Mouse (Mus musculus) embryonic facial prominence, embryonic 13.5 days (tissue): Measurements from ENCODE around the gene Gpr108. TPM values are rescaled to one million over a fixed set of nuclear protein-coding genes. Genes with fewer than 3 reads are reported as not detected.

Source experiments
- ATAC-seq: fragments of 200-750 bp; cut with Nextera tagmentation; 2 replicates; pipeline ENCODE4 v1.8.0; 2017; ENCODE audit warnings: low read depth; ENCODE audit not compliant: insufficient number of reproducible peaks, insufficient read depth, low FRiP score, low TSS enrichment
- H3K27ac ChIP-seq: fragments of 300-500 bp; sonication (generic); 2 replicates; pipeline ENCODE4 v1.5.1; 2015; ENCODE audit warnings: moderate library complexity, mild to moderate bottlenecking, inconsistent platforms
- H3K27me3 ChIP-seq: fragments of 300-500 bp; sonication (generic); 2 replicates; pipeline ENCODE4 v1.6.1; 2015; ENCODE audit warnings: mild to moderate bottlenecking, inconsistent platforms
- H3K36me3 ChIP-seq: fragments of 300-500 bp; sonication (generic); 2 replicates; pipeline ENCODE4 v1.6.1; 2015; ENCODE audit warnings: mild to moderate bottlenecking, inconsistent platforms
- H3K4me1 ChIP-seq: fragments of 300-500 bp; sonication (generic); 2 replicates; pipeline ENCODE4 v1.6.1; 2015; ENCODE audit warnings: inconsistent platforms
- H3K4me2 ChIP-seq: fragments of 300-500 bp; sonication (generic); 2 replicates; pipeline ENCODE4 v1.6.1; 2015; ENCODE audit warnings: moderate library complexity, mild to moderate bottlenecking, inconsistent platforms
- H3K4me3 ChIP-seq: fragments of 300-500 bp; sonication (generic); 2 replicates; pipeline ENCODE4 v1.5.1; 2015; ENCODE audit warnings: mild to moderate bottlenecking, inconsistent platforms
- H3K9ac ChIP-seq: fragments of 300-500 bp; sonication (generic); 2 replicates; pipeline ENCODE4 v1.6.1; 2015; ENCODE audit warnings: mild to moderate bottlenecking, inconsistent platforms
- H3K9me3 ChIP-seq: fragments of 300-500 bp; sonication (generic); 2 replicates; pipeline ENCODE4 v1.6.1; 2016; ENCODE audit warnings: inconsistent platforms
- WGBS: fragments of 180-500 bp; shearing (Covaris S2); methylation state at CpG from one replicate; pipeline ENCODE4 v1.1.7; 2015; ENCODE audit warnings: mixed read lengths; 5-methylcytosine and 5-hydroxymethylcytosine counted together
- polyA plus RNA-seq: library from polyadenylated mRNA; unstranded; fragments of >200 nt; fragmentation: Nextera tagmentation; extraction: Ambion mirVana; gene quantifications from 2 replicates; pipeline ENCODE4 v1.2.1, GENCODE M21; 2015

Gene Gpr108
- polyA plus RNA-seq, 1 experiment from 2014 or later, result 33.1 TPM

DNA sequence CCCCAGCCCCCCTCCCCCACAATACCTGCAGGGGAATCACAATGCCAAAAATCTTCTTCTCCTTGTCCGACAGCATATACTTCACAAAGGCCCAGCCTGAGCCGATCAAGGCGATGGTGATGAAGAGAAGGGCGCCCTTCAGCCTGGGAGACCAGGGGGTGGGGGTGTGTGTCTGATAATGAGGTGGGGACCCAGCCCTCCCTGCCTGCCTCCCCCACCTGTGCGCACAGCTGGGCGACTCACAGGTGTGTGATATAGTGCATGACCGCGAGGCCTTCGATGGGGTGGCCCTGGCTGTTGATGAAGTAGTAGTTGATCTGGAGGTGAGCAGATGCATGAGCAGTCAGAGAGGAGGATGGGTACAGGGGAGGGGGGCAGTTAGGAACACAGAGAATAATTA lies 11.1 kb downstream of the Gpr108 start:
- Histone ChIP-seq H3K27ac (no peak overlapping the region), H3K4me3 (no peak overlapping the region), H3K9me3 (0 out of 2 replicates have a peak, but pooled peaks cover 3% of the 10 kb centered on the region), H3K9ac (no peak overlapping the region), H3K4me1 (no peaks in the 10 kb centered on the region), H3K36me3 (peaks cover 47% of the 10 kb centered on the region), H3K27me3 (no peaks in the 10 kb centered on the region), H3K4me2 (no peak overlapping the region)
- 96% methylated on average over 9 of the region's 9 CpGs for WGBS
- no peak for ATAC-seq

DNA sequence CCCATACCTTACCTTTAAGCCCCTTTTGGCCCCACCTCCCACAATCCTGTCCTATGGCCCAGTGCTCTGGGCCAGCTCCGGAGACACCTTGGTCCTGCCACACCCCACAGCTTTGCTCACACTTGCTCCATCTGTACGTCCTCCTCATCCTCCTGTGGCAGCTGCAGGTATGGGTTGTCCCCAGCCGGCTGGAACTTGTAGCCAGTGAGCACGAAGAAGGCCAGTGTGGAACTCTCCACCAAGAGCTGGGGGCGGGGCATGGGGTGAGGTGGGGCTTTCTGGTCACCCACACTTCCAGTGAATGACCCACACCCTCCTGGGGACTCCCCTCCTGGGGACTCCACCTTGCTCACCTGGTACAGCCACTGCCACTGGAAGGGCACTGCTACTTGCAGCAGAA lies 12.4 kb downstream of the Gpr108 start:
- 0 out of 2 replicates have a peak, but pooled peaks have one; percentile 7 for ATAC-seq
- WGBS, result 88% methylated on average over 5 of the region's 5 CpGs
- H3K27ac ChIP-seq, result no peak overlapping the region

DNA sequence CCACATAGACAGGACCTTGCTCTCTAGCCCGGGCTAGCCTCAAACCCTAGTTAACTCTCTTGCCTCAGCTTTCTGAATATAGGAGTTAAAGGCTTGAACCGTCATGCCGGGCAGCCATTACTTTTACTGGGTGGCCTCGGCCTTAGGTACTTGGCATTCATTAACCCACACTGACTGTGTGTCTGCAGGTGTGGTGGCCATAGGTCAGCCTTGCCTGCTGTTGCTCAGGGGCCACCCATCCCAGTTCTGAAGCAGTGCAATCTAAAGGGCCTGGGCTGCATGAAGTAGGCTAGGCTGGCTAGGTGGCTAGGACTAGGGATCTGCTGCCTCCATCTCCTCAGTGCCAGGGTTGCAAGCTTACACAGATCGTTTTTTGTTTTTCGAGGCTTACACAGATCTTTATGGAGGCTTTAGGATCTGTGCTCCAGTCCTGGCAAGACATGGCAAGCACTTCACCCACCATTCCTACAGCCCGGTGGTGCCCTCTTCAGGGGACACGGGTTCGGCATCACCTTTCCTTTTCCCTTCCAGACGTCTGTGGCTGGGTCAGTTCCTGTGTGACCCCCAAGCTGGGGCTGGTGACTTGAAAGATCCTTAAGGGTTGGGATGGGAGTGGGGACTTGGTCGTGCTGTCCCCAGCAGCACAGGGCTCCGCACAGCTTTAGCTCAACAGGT lies 13.9 kb downstream of the Gpr108 start:
- no peaks in the 10 kb centered on the region for H3K9me3 ChIP-seq
- H3K4me3 ChIP-seq, result no peak overlapping the region
- 81% methylated on average over 12 of the region's 12 CpGs for WGBS
- no peak for ATAC-seq
- H3K4me1 ChIP-seq, result no peaks in the 10 kb centered on the region
- H3K27me3 ChIP-seq, result no peaks in the 10 kb centered on the region
- H3K4me2 ChIP-seq, result no peak overlapping the region
- no peak overlapping the region for H3K9ac ChIP-seq
- no peak overlapping the region for H3K27ac ChIP-seq
- peaks cover 38% of the 10 kb centered on the region for H3K36me3 ChIP-seq

More for the DNA sequence above, 12.4 kb downstream of the Gpr108 start:
- H3K9me3 ChIP-seq, result no peaks in the 10 kb centered on the region
- H3K27me3 ChIP-seq, result no peaks in the 10 kb centered on the region
- no peak overlapping the region for H3K4me3 ChIP-seq
- H3K9ac ChIP-seq, result no peak overlapping the region
- H3K4me1 ChIP-seq, result no peaks in the 10 kb centered on the region
- H3K4me2 ChIP-seq, result no peak overlapping the region
- peaks cover 38% of the 10 kb centered on the region for H3K36me3 ChIP-seq

DNA sequence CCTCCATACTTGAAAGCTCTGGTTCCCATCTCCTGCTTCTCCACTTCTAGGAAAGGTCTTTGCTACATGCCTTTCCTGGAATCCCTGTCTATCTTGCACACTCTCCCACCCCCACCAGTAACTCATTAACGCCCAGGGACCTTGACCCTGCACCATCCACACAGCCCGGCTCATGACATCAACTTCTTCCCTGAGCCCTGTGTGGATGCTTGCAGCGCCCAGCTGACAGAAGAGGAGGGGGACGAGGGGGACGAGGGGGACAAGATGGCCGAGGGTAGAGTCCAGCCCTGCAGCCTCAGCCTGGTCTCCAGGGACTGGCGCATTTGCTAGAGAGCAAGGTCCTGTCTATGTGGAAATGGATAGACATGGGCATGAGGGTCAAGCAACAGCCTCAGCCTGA lies 15.2 kb downstream of the Gpr108 start:
- Histone ChIP-seq H3K36me3 (peaks cover 38% of the 10 kb centered on the region), H3K4me1 (no peaks in the 10 kb centered on the region), H3K9ac (no peak overlapping the region), H3K27me3 (no peaks in the 10 kb centered on the region), H3K4me3 (no peak overlapping the region), H3K27ac (no peak overlapping the region), H3K9me3 (no peaks in the 10 kb centered on the region), H3K4me2 (no peak overlapping the region)
- WGBS, result 52% methylated on average over 7 of the region's 7 CpGs
- ATAC-seq, result no peak

DNA sequence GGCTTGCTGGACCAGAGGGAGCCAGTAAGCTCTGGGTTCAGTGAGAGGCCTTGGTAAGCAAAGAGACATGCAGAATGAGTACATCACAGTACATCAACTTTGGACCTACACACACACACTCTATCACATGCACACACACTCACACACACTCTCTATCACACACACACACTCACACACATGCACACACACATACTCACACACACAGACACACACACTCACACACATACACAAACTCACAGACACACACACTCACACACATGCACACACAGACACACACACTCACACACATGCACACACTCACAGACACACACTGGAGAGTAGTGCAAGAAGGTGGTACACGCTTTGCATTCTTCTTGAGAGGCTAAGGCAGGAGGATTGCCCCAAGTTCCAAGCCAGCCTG lies 16.0 kb downstream of the Gpr108 start:
- ATAC-seq, result no peak
- 81% methylated on average over 1 of the region's 1 CpGs for WGBS
- Histone ChIP-seq H3K9me3 (no peaks in the 10 kb centered on the region), H3K4me3 (no peak overlapping the region), H3K9ac (no peak overlapping the region), H3K36me3 (peaks cover 30% of the 10 kb centered on the region), H3K4me2 (no peak overlapping the region), H3K4me1 (no peaks in the 10 kb centered on the region), H3K27ac (no peak overlapping the region), H3K27me3 (no peaks in the 10 kb centered on the region)

DNA sequence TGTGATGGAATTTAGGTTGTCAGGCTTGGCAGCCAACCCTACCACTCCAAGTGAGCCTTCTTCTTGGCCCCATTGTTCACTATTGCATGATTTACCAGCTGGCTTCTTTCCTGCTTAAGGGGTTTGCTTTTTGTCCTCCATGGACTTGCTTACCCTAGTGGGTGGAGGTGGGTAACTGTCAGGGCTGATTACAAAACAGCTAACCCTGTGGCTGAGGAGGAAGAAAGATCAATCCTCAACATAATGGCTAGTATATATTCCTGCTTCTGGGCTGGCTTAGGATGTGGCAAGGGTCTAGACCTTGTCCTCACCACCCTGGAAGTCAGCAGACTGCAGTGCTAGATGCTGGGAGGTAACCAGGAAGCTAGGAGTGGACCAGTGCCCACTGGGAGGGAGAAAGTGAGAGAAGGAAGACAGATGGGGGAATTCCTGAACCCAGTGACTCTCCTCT lies 16.9 kb downstream of the Gpr108 start:
- Histone ChIP-seq H3K27ac (no peak overlapping the region), H3K27me3 (no peaks in the 10 kb centered on the region), H3K9ac (no peak overlapping the region), H3K4me2 (no peak overlapping the region), H3K9me3 (no peaks in the 10 kb centered on the region), H3K4me3 (no peak overlapping the region), H3K36me3 (peaks cover 22% of the 10 kb centered on the region), H3K4me1 (no peaks in the 10 kb centered on the region)
- ATAC-seq, result no peak

DNA sequence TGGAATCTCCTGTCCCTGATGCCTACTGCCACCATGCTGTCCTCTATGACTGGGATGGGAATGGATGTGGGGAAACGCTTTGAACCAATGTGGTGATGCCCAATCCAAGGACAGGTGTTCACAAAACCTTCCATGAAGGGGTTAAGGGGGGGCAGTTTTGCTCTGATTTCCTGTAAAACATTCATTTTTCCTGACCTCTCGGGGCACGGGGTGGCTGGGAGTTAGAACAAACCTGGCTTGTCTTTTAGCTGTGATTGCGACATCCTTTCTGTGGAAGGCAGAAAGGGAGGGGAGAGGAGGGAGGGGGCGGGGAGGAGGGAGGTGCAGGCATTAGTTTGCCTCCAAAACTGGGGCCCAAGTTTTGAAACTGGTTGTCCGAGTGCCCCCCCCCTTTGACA lies 17.5 kb downstream of the Gpr108 start:
- no peak overlapping the region for H3K9ac ChIP-seq
- WGBS, result 51% methylated on average over 5 of the region's 6 CpGs

DNA sequence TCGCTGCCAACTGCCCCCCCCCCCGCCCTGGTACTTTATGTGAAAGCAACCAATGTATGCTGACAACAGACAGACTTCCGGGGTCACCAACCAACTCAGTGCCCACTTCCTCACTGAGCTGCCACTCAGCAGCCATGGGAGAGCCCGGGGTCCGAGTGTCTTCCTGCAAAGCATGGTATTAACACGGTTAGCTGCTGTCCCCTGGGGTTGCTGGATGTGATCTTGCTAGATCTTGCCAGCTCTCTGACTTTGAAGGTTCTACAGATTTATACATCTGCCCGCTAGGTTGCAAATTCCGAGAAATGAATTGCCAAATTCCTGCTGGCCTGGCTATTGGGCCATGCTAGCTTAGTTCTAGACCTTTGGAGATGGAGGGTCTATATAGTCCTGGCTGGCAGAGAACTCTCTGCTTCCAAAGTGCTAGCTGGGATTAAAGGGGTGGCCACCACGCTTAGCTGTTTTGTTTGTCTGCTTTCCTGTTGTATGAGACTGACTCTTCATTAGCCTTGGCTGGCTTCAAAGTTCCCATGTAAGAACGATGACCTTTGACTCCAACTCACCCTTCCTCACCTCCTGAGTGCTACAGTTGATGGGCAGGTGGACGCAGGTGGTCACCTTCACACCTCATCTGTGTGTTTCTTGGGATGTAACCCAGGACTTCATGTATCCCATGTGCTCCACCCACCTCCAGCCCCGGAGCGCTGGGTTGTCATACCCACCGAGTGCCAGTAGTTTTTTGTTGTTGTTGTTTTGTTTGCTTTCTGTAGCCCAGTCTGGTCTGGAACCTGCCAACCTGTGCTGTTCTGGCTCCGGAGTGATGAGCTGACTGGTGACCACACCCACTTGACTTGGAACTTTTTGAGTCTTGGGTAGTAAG lies 18.2 kb downstream of the Gpr108 start:
- WGBS, result 73% methylated on average over 15 of the region's 15 CpGs
- Histone ChIP-seq H3K27me3 (no peaks in the 10 kb centered on the region), H3K4me2 (no peak overlapping the region), H3K9ac (no peak overlapping the region), H3K27ac (no peak overlapping the region), H3K36me3 (peaks cover 11% of the 10 kb centered on the region), H3K4me3 (no peak overlapping the region), H3K4me1 (no peaks in the 10 kb centered on the region), H3K9me3 (no peaks in the 10 kb centered on the region)
- ATAC-seq, result no peak

More for the DNA sequence above, 17.5 kb downstream of the Gpr108 start:
- H3K4me2 ChIP-seq, result no peak overlapping the region
- H3K9me3 ChIP-seq, result no peaks in the 10 kb centered on the region
- ATAC-seq, result no peak
- no peak overlapping the region for H3K4me3 ChIP-seq
- no peaks in the 10 kb centered on the region for H3K27me3 ChIP-seq
- H3K36me3 ChIP-seq, result peaks cover 15% of the 10 kb centered on the region
- H3K27ac ChIP-seq, result no peak overlapping the region
- no peaks in the 10 kb centered on the region for H3K4me1 ChIP-seq

DNA sequence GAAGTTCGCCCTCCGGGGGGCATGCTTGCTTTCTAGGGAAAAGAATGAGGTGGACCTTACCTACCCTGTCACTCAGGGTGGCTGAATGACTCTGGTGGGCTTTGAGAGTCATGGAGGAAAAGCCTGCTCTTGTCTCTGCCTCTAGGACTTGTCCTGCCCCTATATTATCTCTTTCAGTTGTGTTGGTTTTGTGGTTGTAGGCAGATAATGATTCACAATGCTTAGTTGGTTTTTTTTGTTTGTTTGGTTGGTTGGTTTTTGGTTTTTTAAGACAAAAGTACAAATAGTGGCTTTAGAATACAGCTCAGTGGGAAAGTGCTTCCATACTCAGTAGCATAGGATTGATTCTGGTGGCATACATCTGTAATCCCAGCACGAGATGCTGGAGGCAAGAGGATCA lies 19.4 kb downstream of the Gpr108 start:
- 0 out of 2 replicates have a peak, but pooled peaks cover 3% of the 10 kb centered on the region for H3K27me3 ChIP-seq
- no peak overlapping the region for H3K27ac ChIP-seq
- no peak for ATAC-seq
- no peaks in the 10 kb centered on the region for H3K9me3 ChIP-seq
- no peak overlapping the region for H3K4me3 ChIP-seq
- no peaks in the 10 kb centered on the region for H3K36me3 ChIP-seq
- 72% methylated on average over 3 of the region's 3 CpGs for WGBS
- H3K9ac ChIP-seq, result no peak overlapping the region
- H3K4me1 ChIP-seq, result no peaks in the 10 kb centered on the region
- no peak overlapping the region for H3K4me2 ChIP-seq

DNA sequence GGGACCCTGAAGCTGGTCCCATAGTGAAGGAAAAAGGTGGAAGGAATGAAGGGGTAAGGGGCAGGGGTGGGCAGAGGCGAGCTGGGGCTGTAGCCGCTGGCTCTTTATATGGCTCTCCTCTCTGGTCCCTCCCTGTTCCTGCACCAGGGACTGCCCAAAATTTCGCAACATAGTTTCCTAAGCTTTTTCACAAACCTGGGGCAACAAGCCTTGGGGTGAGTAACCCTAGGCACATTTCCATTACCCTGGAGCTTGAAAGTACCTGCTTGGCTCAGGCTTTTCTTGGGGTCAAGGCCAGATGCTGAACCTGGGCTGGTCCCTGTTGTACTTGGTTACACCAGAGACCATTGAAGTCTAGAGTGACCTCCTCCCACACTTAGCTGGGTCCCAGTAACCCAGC lies 20.2 kb downstream of the Gpr108 start, which contains the start of gene C3:
C3 (minus strand) TSS at position 123 of the 400 bp plus-strand sequence.
- 77% methylated on average over 3 of the region's 3 CpGs for WGBS

DNA sequence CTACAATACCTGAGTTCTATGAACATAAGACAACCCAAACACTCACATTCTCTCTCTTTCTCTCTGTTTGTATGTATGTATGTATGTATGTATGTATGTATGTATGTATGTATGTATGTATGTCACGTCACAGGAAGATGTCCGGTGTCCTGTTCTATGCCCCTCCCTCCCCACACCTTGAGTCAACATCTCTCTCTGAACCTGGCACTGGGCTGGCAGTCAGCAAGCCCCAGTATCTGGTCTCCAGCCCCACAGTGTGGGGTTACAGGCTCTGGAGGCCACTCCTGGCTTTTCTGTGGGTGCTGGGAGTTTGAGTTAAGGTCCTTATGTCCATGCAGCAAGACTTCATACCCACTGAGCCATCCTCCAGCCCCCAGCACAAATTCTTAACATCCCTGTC lies 20.8 kb downstream of the Gpr108 start:
- 91% methylated on average over 2 of the region's 2 CpGs for WGBS
- no peak overlapping the region for H3K27ac ChIP-seq
- H3K9me3 ChIP-seq, result no peaks in the 10 kb centered on the region
- H3K4me1 ChIP-seq, result no peaks in the 10 kb centered on the region
- no peaks in the 10 kb centered on the region for H3K36me3 ChIP-seq
- no peak overlapping the region for H3K9ac ChIP-seq
- H3K27me3 ChIP-seq, result peaks cover 8% of the 10 kb centered on the region; the same call in 1 of the 2 replicates
- H3K4me2 ChIP-seq, result no peak overlapping the region
- ATAC-seq, result no peak
- H3K4me3 ChIP-seq, result no peak overlapping the region

More for the DNA sequence above, 20.2 kb downstream of the Gpr108 start, which contains the start of gene C3:
- Histone ChIP-seq H3K27me3 (peaks cover 5% of the 10 kb centered on the region; the same call in 1 of the 2 replicates), H3K9ac (no peak within 1 kb of the TSS), H3K36me3 (no peaks in the 10 kb centered on the region), H3K4me3 (no peak within 1 kb of the TSS), H3K9me3 (no peaks in the 10 kb centered on the region), H3K4me2 (no peak within 1 kb of the TSS), H3K27ac (no peak within 1 kb of the TSS), H3K4me1 (no peaks in the 10 kb centered on the region)
- no peak for ATAC-seq

DNA sequence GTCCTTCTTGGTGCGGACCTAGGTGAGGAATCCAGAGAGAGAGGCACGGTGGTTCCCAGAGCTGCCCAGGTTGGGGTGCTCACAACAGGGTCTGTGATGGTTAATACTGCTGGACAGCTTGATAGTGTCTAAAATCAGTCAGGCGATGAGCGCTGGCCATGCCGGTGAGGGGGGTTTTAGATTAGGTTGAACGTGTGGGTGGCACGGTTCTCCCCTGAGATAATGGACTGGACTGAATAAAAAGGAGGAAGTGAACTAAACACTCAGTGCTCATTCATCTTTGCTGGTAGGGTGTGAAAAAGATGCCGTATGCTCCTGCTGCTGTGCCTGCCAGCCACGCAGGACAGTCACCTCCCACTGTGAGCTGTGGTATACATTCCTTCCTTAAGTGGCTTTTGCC lies 24.9 kb downstream of the Gpr108 start:
- Histone ChIP-seq H3K9me3 (no peaks in the 10 kb centered on the region), H3K27me3 (peaks cover 8% of the 10 kb centered on the region; the same call in 1 of the 2 replicates), H3K4me3 (no peak overlapping the region), H3K4me2 (no peak overlapping the region), H3K4me1 (no peaks in the 10 kb centered on the region), H3K27ac (no peak overlapping the region), H3K9ac (no peak overlapping the region), H3K36me3 (no peaks in the 10 kb centered on the region)
- no peak for ATAC-seq
- WGBS, result 83% methylated on average over 9 of the region's 9 CpGs
